Comparison of ENCODE assay signal across 25 mouse cellular contexts in the genomic region with DNA sequence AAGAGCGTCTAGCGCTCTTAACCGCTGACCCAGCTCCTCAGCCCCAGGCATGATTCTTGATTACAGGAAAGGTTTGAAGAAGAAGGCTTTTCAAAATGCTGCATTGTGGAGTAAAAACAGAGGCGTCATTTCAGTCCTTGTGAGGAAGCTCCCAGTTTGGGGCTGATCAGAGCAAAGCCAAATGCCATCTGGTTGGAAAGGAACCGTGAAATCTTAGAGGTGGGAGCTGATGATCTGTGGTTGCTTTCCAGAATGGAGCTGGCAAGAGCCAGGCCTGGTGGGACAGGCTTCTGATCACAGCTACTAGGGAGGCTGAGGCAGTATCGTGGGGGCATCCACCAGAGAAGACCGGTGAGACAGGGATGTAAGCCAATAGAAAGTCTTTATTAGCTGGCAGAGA. TPM values are rescaled to one million over a fixed set of nuclear protein-coding genes. Genes with fewer than 3 reads are reported as not detected.
DNase-seq lines count a peak whose midpoint lies in the region; ATAC-seq lines count a peak whose summit lies in the region.
"Had no signal": no experiment of that assay in that cellular context is flagged by ENCODE, and none has a peak within 500 bp of the region (broad histone marks: within the 10 kb centered on the region; RNA-seq: fewer than 3 reads in every experiment).

No protein-coding gene starts in this region.

- H3K27me3 ChIP-seq in forebrain, embryonic 11.5 days (ENCODE audit: control insufficient read depth, insufficient read depth, low read length), result no peaks in the 10 kb centered on the region
- no peaks in the 10 kb centered on the region for H3K27me3 ChIP-seq in forebrain, embryonic 14.5 days (replicated peaks; ENCODE audit: control insufficient read depth, insufficient read depth, low read length)
- no peaks in the 10 kb centered on the region for H3K27me3 ChIP-seq in heart, embryonic 16.5 days (ENCODE audit: control insufficient read depth, insufficient read depth, low read length)
- no peaks in the 10 kb centered on the region for H3K27me3 ChIP-seq in neural tube, embryonic 11.5 days (ENCODE audit: control insufficient read depth, insufficient read depth, low read length)
- H3K27me3 ChIP-seq: CH12.LX; neural tube, embryonic 13.5 days had no signal

- H3K9me3 ChIP-seq in forebrain, embryonic 11.5 days (ENCODE audit: control insufficient read depth, low read length), result no peaks in the 10 kb centered on the region
- no peaks in the 10 kb centered on the region for H3K9me3 ChIP-seq in forebrain, embryonic 14.5 days (replicated peaks; ENCODE audit: control insufficient read depth, low read length)
- H3K9me3 ChIP-seq in heart, embryonic 16.5 days (replicated peaks; ENCODE audit: control insufficient read depth, low read length), result no peaks in the 10 kb centered on the region
- H3K9me3 ChIP-seq in neural tube, embryonic 11.5 days (ENCODE audit: control insufficient read depth, low read length), result no peaks in the 10 kb centered on the region
- H3K9me3 ChIP-seq: embryonic facial prominence, embryonic 10.5 days; neural tube, embryonic 13.5 days had no signal

- peak; percentile 47 for DNase-seq in forebrain, embryonic 11.5 days (ENCODE audit: low spot score)
- DNase-seq in forebrain, embryonic 14.5 days (ENCODE audit: low spot score), result no peak
- no peak for DNase-seq in heart, postnatal 14 days
- no peak for DNase-seq in neural tube, embryonic 11.5 days (ENCODE audit: low spot score)
- no peak for DNase-seq in neural tube, embryonic 10.5 days (ENCODE audit: extremely low spot score, low spot score)
- DNase-seq in retina, postnatal 1 day, result no peak
- DNase-seq: adrenal gland, adult 8-10 months; cerebellum, adult 11-12 months; gastrocnemius, postnatal 25 days; kidney, adult 11 months; left cerebral cortex, postnatal 4 days; right cerebral cortex, postnatal 4 days; thymus, postnatal 4 days had no signal

- intact Hi-C loops in heart, postnatal 14 days (cut with DNase I), result no loop called here

- H3K27ac ChIP-seq in forebrain, embryonic 11.5 days (ENCODE audit: low read depth, low read length), result no peak overlapping the region
- no peak overlapping the region for H3K27ac ChIP-seq in forebrain, embryonic 14.5 days (ENCODE audit: low read depth, low read length)
- H3K27ac ChIP-seq in heart, embryonic 16.5 days (ENCODE audit: low read length), result peak overlapping the region; percentile 24; the same call in 1 of the 2 replicates
- H3K27ac ChIP-seq in neural tube, embryonic 11.5 days (ENCODE audit: low read depth, low read length), result no peak overlapping the region
- H3K27ac ChIP-seq: embryonic facial prominence, embryonic 10.5 days; kidney, postnatal 0 days; layer of hippocampus, adult 2 months; neural tube, embryonic 13.5 days had no signal

- H3K9ac ChIP-seq in forebrain, embryonic 11.5 days (ENCODE audit: low read length), result no peak overlapping the region
- no peak overlapping the region for H3K9ac ChIP-seq in forebrain, embryonic 14.5 days (ENCODE audit: low read length)
- H3K9ac ChIP-seq in heart, embryonic 16.5 days (ENCODE audit: low read length), result peak overlapping the region; percentile 9; the same call in 1 of the 2 replicates
- H3K9ac ChIP-seq in neural tube, embryonic 11.5 days (ENCODE audit: low read length), result 0 out of 2 replicates have a peak overlapping the region, but pooled peaks have one; percentile 27
- H3K9ac ChIP-seq: neural tube, embryonic 13.5 days had no signal

- H3K4me1 ChIP-seq in forebrain, embryonic 11.5 days (replicated peaks; ENCODE audit: control insufficient read depth, insufficient read depth, low read length), result peaks cover 15% of the 10 kb centered on the region
- H3K4me1 ChIP-seq in forebrain, embryonic 14.5 days (ENCODE audit: control insufficient read depth, insufficient read depth, low read length), result peaks cover 9% of the 10 kb centered on the region
- H3K4me1 ChIP-seq in heart, embryonic 16.5 days (ENCODE audit: control insufficient read depth, insufficient read depth, low read length), result peaks cover 33% of the 10 kb centered on the region
- peaks cover 13% of the 10 kb centered on the region for H3K4me1 ChIP-seq in neural tube, embryonic 11.5 days (ENCODE audit: control insufficient read depth, insufficient read depth, low read length)

- H3K4me3 ChIP-seq in forebrain, embryonic 11.5 days (ENCODE audit: low read depth, low read length), result no peak overlapping the region
- no peak overlapping the region for H3K4me3 ChIP-seq in forebrain, embryonic 14.5 days (ENCODE audit: low read depth, low read length)
- no peak overlapping the region for H3K4me3 ChIP-seq in heart, embryonic 16.5 days (ENCODE audit: low read length)
- no peak overlapping the region for H3K4me3 ChIP-seq in neural tube, embryonic 11.5 days (ENCODE audit: low read depth, low read length)
- H3K4me3 ChIP-seq: embryonic facial prominence, embryonic 10.5 days; erythroblast, embryonic 14.5 days; layer of hippocampus, adult 2 months; neural tube, embryonic 13.5 days had no signal

- H3K4me2 ChIP-seq in forebrain, embryonic 11.5 days (ENCODE audit: low read depth, low read length, severe bottlenecking), result no peak overlapping the region
- H3K4me2 ChIP-seq in forebrain, embryonic 14.5 days (ENCODE audit: low read length), result no peak overlapping the region
- no peak overlapping the region for H3K4me2 ChIP-seq in heart, embryonic 16.5 days (ENCODE audit: low read depth, low read length)
- no peak overlapping the region for H3K4me2 ChIP-seq in neural tube, embryonic 11.5 days (ENCODE audit: low read depth)
- H3K4me2 ChIP-seq: liver, embryonic 11.5 days; neural tube, embryonic 13.5 days had no signal

- 87% methylated on average over 7 of the region's 7 CpGs for WGBS in forebrain, embryonic 11.5 days
- 78% methylated on average over 7 of the region's 7 CpGs for WGBS in forebrain, embryonic 14.5 days
- 79% methylated on average over 7 of the region's 7 CpGs for WGBS in heart, embryonic 16.5 days
- WGBS in neural tube, embryonic 11.5 days, result 86% methylated on average over 7 of the region's 7 CpGs

- no peaks in the 10 kb centered on the region for H3K36me3 ChIP-seq in forebrain, embryonic 11.5 days (ENCODE audit: control insufficient read depth, insufficient read depth, low read length)
- no peaks in the 10 kb centered on the region for H3K36me3 ChIP-seq in forebrain, embryonic 14.5 days (ENCODE audit: control insufficient read depth, insufficient read depth, low read length)
- no peaks in the 10 kb centered on the region for H3K36me3 ChIP-seq in heart, embryonic 16.5 days (ENCODE audit: control insufficient read depth, insufficient read depth)
- no peaks in the 10 kb centered on the region for H3K36me3 ChIP-seq in neural tube, embryonic 11.5 days (ENCODE audit: control insufficient read depth, insufficient read depth, low read length)
- H3K36me3 ChIP-seq: embryonic facial prominence, embryonic 10.5 days; neural tube, embryonic 13.5 days had no signal

- no peak for ATAC-seq in forebrain, embryonic 11.5 days (replicated peaks; ENCODE audit: low FRiP score)
- no peak for ATAC-seq in forebrain, embryonic 14.5 days
- ATAC-seq in heart, embryonic 16.5 days (replicated peaks; ENCODE audit: extremely low read depth, insufficient read depth, low FRiP score), result no peak
- no peak for ATAC-seq in neural tube, embryonic 11.5 days (ENCODE audit: insufficient read depth, low FRiP score, low TSS enrichment)
- ATAC-seq in granulocyte monocyte progenitor cell, adult 5-6 weeks (replicated peaks; ENCODE audit: poor library complexity, severe bottlenecking), result no peak

RNA-seq across cellular contexts. Expression of gene Tuba1c, which starts 32.9 kb away (rescaled TPM):
- 142 and 160 TPM in 2 replicates for polyA plus RNA-seq in forebrain, embryonic 11.5 days (2014; fragmentation: Nextera tagmentation; extraction: Ambion mirVana)
- 56.7 and 93.1 TPM in 2 replicates for polyA plus RNA-seq in forebrain, embryonic 14.5 days (2014; fragmentation: Nextera tagmentation; extraction: Ambion mirVana)
- polyA plus RNA-seq in heart, embryonic 16.5 days (2015; fragmentation: Nextera tagmentation; extraction: Ambion mirVana), result 130 and 149 TPM in 2 replicates
- 10 to 100 TPM; 42.2 to 57.4 TPM for total RNA-seq in heart, postnatal 14 days (2021)
- polyA plus RNA-seq in neural tube, embryonic 11.5 days (2014; fragmentation: Nextera tagmentation; extraction: Ambion mirVana), result 109 and 112 TPM in 2 replicates
- total RNA-seq in granulocyte monocyte progenitor cell, adult 5-6 weeks (2014; fragmentation: Nextera tagmentation), result 117 and 131 TPM in 2 replicates
- 109 and 120 TPM in 2 replicates for total RNA-seq in granulocyte monocyte progenitor cell, adult 5-6 weeks (2017)

RNA-seq across cellular contexts. Expression of gene Tuba1a, which starts 43.3 kb away (rescaled TPM):
- 5,083 and 5,852 TPM in 2 replicates for polyA plus RNA-seq in forebrain, embryonic 11.5 days (2014; fragmentation: Nextera tagmentation; extraction: Ambion mirVana)
- 18,182 and 18,289 TPM in 2 replicates for polyA plus RNA-seq in forebrain, embryonic 14.5 days (2014; fragmentation: Nextera tagmentation; extraction: Ambion mirVana)
- 727 and 789 TPM in 2 replicates for polyA plus RNA-seq in heart, embryonic 16.5 days (2015; fragmentation: Nextera tagmentation; extraction: Ambion mirVana)
- 100 to 1,000 TPM; 116 to 154 TPM for total RNA-seq in heart, postnatal 14 days (2021)
- 8,277 and 8,733 TPM in 2 replicates for polyA plus RNA-seq in neural tube, embryonic 11.5 days (2014; fragmentation: Nextera tagmentation; extraction: Ambion mirVana)
- 21.3 and 34.8 TPM in 2 replicates for total RNA-seq in granulocyte monocyte progenitor cell, adult 5-6 weeks (2014; fragmentation: Nextera tagmentation)
- 19.6 and 24.6 TPM in 2 replicates for total RNA-seq in granulocyte monocyte progenitor cell, adult 5-6 weeks (2017)

RNA-seq across cellular contexts. Expression of gene Gm49450, which starts 43.5 kb away (rescaled TPM):
- polyA plus RNA-seq in forebrain, embryonic 11.5 days (2014; fragmentation: Nextera tagmentation; extraction: Ambion mirVana), result not detected in 2 replicates
- not detected in 2 replicates for polyA plus RNA-seq in forebrain, embryonic 14.5 days (2014; fragmentation: Nextera tagmentation; extraction: Ambion mirVana)
- not detected in 2 replicates for polyA plus RNA-seq in heart, embryonic 16.5 days (2015; fragmentation: Nextera tagmentation; extraction: Ambion mirVana)
- total RNA-seq in heart, postnatal 14 days (2021), result not detected
- not detected in 2 replicates for polyA plus RNA-seq in neural tube, embryonic 11.5 days (2014; fragmentation: Nextera tagmentation; extraction: Ambion mirVana)
- total RNA-seq in granulocyte monocyte progenitor cell, adult 5-6 weeks (2014; fragmentation: Nextera tagmentation), result not detected in 2 replicates
- not detected in 2 replicates for total RNA-seq in granulocyte monocyte progenitor cell, adult 5-6 weeks (2017)
- total RNA-seq: adrenal gland, adult 8-10 months; gastrocnemius, postnatal 25 days; hematopoietic stem cell, adult 5-6 weeks; layer of hippocampus, adult 2 months; left cerebral cortex, adult 18-20 months; left cerebral cortex, postnatal 4 days had no signal
- polyA plus RNA-seq: embryonic facial prominence, embryonic 10.5 days; erythroblast, embryonic 14.5 days; kidney, postnatal 0 days; liver, embryonic 11.5 days; lung, embryonic 16.5 days; neural tube, embryonic 13.5 days had no signal

RNA-seq across cellular contexts. Expression of gene Prph, which starts 58.1 kb away (rescaled TPM):
- polyA plus RNA-seq in forebrain, embryonic 11.5 days (2014; fragmentation: Nextera tagmentation; extraction: Ambion mirVana), result 0.19 and 0.94 TPM in 2 replicates
- polyA plus RNA-seq in forebrain, embryonic 14.5 days (2014; fragmentation: Nextera tagmentation; extraction: Ambion mirVana), result 0.84 and 1.0 TPM in 2 replicates
- 1.4 and 2.4 TPM in 2 replicates for polyA plus RNA-seq in heart, embryonic 16.5 days (2015; fragmentation: Nextera tagmentation; extraction: Ambion mirVana)
- total RNA-seq in heart, postnatal 14 days (2021), result under 1 TPM; 0.44 to 0.86 TPM
- 38.7 and 54.0 TPM in 2 replicates for polyA plus RNA-seq in neural tube, embryonic 11.5 days (2014; fragmentation: Nextera tagmentation; extraction: Ambion mirVana)
- not detected in 2 replicates for total RNA-seq in granulocyte monocyte progenitor cell, adult 5-6 weeks (2014; fragmentation: Nextera tagmentation)
- total RNA-seq in granulocyte monocyte progenitor cell, adult 5-6 weeks (2017), result not detected in 2 replicates
- total RNA-seq: hematopoietic stem cell, adult 5-6 weeks had no signal
- polyA plus RNA-seq: erythroblast, embryonic 14.5 days had no signal

Comparison
In these comparisons a context has a peak if more than half of its experiments do, and no peak if none do; other contexts are left out.
1. H3K9ac ChIP-seq: peak in heart, embryonic 16.5 days (single experiment) and neural tube, embryonic 11.5 days (single experiment); none in forebrain, embryonic 11.5 days (single experiment) and forebrain, embryonic 14.5 days (single experiment).